Mouse (Mus musculus): ENCODE results near the gene Bcar3. TPM values are rescaled to one million over a fixed set of nuclear protein-coding genes. Genes with fewer than 3 reads are reported as not detected.

The Bcar3 gene
- polyA plus RNA-seq, 1 experiment from 2014 or later: 4.5 TPM

GRCm38 (mm10) chr3:122304560-122304959 is 10.6 kb downstream of the Bcar3 start:
- Histone ChIP-seq H3K4me1 (ENCODE audit: control insufficient read depth, insufficient read depth, low read length) (no peaks in the 10 kb centered on the region; the same call in 1 of the 2 replicates), H3K9me3 (replicated peaks; ENCODE audit: control insufficient read depth, low read length) (no peaks in the 10 kb centered on the region), H3K4me2 (ENCODE audit: low read depth, low read length) (no peak overlapping the region), H3K27me3 (ENCODE audit: control insufficient read depth, insufficient read depth, low read length) (peaks cover 4% of the 10 kb centered on the region; the same call in 1 of the 2 replicates), H3K4me3 (ENCODE audit: low read length) (no peak overlapping the region), H3K36me3 (ENCODE audit: control insufficient read depth, insufficient read depth) (no peaks in the 10 kb centered on the region), H3K9ac (ENCODE audit: low read length) (no peak overlapping the region), H3K27ac (ENCODE audit: low read length) (no peak overlapping the region)
- no peak for ATAC-seq (replicated peaks; ENCODE audit: extremely low read depth, insufficient read depth, low FRiP score)
- WGBS: 77% methylated on average over 4 of the region's 4 CpGs

DNA sequence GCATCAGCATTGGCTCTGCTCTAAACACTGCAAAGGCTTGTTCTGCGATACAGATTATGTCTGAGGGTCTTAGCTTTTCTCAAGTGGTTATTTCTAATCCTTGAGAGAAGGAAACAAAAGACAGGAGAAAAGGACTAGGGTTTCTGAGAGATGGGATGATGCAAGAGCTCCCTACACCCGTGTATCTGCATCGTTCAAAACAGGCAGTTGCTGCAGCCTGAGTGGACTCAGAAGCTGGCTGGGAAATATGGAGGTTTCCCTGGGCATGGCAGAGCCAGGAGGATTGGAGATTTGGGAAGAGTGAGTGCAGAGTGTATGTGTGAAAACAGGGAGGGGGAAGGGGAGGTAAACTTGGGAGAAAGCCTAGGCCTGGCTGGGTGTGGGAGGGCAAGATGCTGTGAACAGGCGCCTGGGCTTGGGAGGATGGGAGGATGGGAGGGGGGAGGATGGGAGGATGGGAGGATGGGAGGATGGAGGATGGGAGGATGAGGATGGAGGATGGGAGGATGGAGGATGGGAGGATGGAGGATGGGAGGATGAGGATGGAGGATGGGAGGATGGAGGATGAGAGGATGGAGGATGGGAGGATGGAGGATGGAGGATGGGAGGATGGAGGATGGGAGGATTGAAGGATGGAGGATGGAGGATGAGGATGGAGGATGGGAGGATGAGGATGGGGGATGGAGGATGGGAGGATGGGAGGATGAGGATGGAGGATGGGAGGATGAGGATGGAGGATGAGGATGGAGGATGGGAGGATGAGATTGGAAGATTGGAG is 14.1 kb downstream of the Bcar3 start:
- Histone ChIP-seq H3K4me3 (ENCODE audit: low read length) (no peak overlapping the region), H3K9ac (ENCODE audit: low read length) (no peak overlapping the region), H3K4me2 (ENCODE audit: low read depth, low read length) (no peak overlapping the region), H3K4me1 (ENCODE audit: control insufficient read depth, insufficient read depth, low read length) (no peaks in the 10 kb centered on the region), H3K9me3 (replicated peaks; ENCODE audit: control insufficient read depth, low read length) (no peaks in the 10 kb centered on the region), H3K36me3 (ENCODE audit: control insufficient read depth, insufficient read depth) (no peaks in the 10 kb centered on the region), H3K27ac (ENCODE audit: low read length) (no peak overlapping the region), H3K27me3 (ENCODE audit: control insufficient read depth, insufficient read depth, low read length) (peaks cover 13% of the 10 kb centered on the region)
- 54% methylated on average over 4 of the region's 4 CpGs for WGBS
- no peak for ATAC-seq (replicated peaks; ENCODE audit: extremely low read depth, insufficient read depth, low FRiP score)

DNA sequence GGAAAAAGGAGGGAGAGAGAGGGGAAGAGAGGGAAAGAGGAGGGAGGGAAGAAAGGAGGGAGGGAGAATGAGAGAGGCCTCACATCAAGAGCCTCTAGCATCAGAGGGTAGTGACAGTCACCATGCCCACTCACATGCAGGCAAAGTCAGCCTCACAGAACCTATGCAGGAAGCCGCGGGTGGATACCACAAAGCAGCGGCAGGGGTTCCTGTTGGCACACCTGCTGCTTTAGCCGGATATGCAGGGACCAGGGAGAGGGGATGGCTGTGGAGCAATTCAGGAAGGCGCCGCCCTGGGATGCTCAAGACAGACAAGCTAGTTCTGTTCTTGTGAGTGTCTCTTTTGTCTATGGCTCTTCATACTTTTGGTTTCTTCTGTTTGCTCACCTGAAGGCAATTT is 15.0 kb downstream of the Bcar3 start:
- Histone ChIP-seq H3K9ac (ENCODE audit: low read length) (no peak overlapping the region), H3K36me3 (ENCODE audit: control insufficient read depth, insufficient read depth) (no peaks in the 10 kb centered on the region), H3K4me2 (ENCODE audit: low read depth, low read length) (no peak overlapping the region), H3K9me3 (replicated peaks; ENCODE audit: control insufficient read depth, low read length) (no peaks in the 10 kb centered on the region), H3K27me3 (ENCODE audit: control insufficient read depth, insufficient read depth, low read length) (peaks cover 13% of the 10 kb centered on the region), H3K4me1 (ENCODE audit: control insufficient read depth, insufficient read depth, low read length) (no peaks in the 10 kb centered on the region), H3K27ac (ENCODE audit: low read length) (no peak overlapping the region), H3K4me3 (ENCODE audit: low read length) (no peak overlapping the region)
- ATAC-seq (replicated peaks; ENCODE audit: extremely low read depth, insufficient read depth, low FRiP score): no peak
- 28% methylated on average over 6 of the region's 6 CpGs for whole genome bisulfite sequencing

DNA sequence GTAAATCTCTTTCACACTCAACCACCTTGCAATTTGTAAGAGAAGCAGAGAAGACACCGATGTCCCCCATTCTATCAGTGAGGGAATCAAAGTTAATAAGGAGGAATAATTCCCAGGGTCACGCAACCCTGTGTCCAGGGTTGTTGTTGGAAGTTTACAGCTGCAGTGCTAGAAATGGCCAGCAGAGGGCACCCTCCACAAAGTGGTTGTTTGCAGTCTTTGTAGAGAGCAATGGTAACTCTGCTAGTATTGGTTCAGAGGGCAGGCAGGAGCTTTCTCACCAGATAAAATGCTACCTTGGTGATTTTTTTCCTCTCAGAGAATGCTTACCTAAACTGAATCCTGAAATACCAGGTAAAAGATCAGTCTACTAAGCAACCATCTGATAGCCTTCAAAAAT is 18.1 kb downstream of the Bcar3 start:
- Histone ChIP-seq H3K27ac (ENCODE audit: low read length) (no peak overlapping the region), H3K27me3 (ENCODE audit: control insufficient read depth, insufficient read depth, low read length) (peaks cover 22% of the 10 kb centered on the region), H3K9ac (ENCODE audit: low read length) (no peak overlapping the region), H3K9me3 (replicated peaks; ENCODE audit: control insufficient read depth, low read length) (no peaks in the 10 kb centered on the region), H3K4me2 (ENCODE audit: low read depth, low read length) (no peak overlapping the region), H3K4me3 (ENCODE audit: low read length) (no peak overlapping the region), H3K4me1 (ENCODE audit: control insufficient read depth, insufficient read depth, low read length) (0 out of 2 replicates have a peak, but pooled peaks cover 2% of the 10 kb centered on the region), H3K36me3 (ENCODE audit: control insufficient read depth, insufficient read depth) (no peaks in the 10 kb centered on the region)
- ATAC-seq (replicated peaks; ENCODE audit: extremely low read depth, insufficient read depth, low FRiP score): no peak
- 21% methylated on average over 2 of the region's 2 CpGs for WGBS

- H3K4me3 ChIP-seq (ENCODE audit: low read length): no peak overlapping the region
- no peaks in the 10 kb centered on the region for H3K9me3 ChIP-seq (replicated peaks; ENCODE audit: control insufficient read depth, low read length)
- WGBS: 60% methylated on average over 10 of the region's 10 CpGs
- no peaks in the 10 kb centered on the region for H3K36me3 ChIP-seq (ENCODE audit: control insufficient read depth, insufficient read depth)
- no peak overlapping the region for H3K4me2 ChIP-seq (ENCODE audit: low read depth, low read length)
- H3K4me1 ChIP-seq (ENCODE audit: control insufficient read depth, insufficient read depth, low read length): 0 out of 2 replicates have a peak, but pooled peaks cover 2% of the 10 kb centered on the region
- ATAC-seq (replicated peaks; ENCODE audit: extremely low read depth, insufficient read depth, low FRiP score): no peak
- H3K27me3 ChIP-seq (ENCODE audit: control insufficient read depth, insufficient read depth, low read length): peaks cover 29% of the 10 kb centered on the region
- H3K27ac ChIP-seq (ENCODE audit: low read length): no peak overlapping the region
- H3K9ac ChIP-seq (ENCODE audit: low read length): no peak overlapping the region
These were observed 19.1 kb downstream of the Bcar3 start for GRCm38 (mm10) chr3:122312936-122313629.

- Histone ChIP-seq H3K4me2 (ENCODE audit: low read depth, low read length) (no peak overlapping the region), H3K9me3 (replicated peaks; ENCODE audit: control insufficient read depth, low read length) (no peaks in the 10 kb centered on the region), H3K4me1 (ENCODE audit: control insufficient read depth, insufficient read depth, low read length) (0 out of 2 replicates have a peak, but pooled peaks cover 2% of the 10 kb centered on the region), H3K27me3 (ENCODE audit: control insufficient read depth, insufficient read depth, low read length) (peaks cover 36% of the 10 kb centered on the region), H3K4me3 (ENCODE audit: low read length) (no peak overlapping the region), H3K27ac (ENCODE audit: low read length) (no peak overlapping the region), H3K36me3 (ENCODE audit: control insufficient read depth, insufficient read depth) (no peaks in the 10 kb centered on the region), H3K9ac (ENCODE audit: low read length) (no peak overlapping the region)
- 25% methylated on average over 7 of the region's 7 CpGs for WGBS
- ATAC-seq (replicated peaks; ENCODE audit: extremely low read depth, insufficient read depth, low FRiP score): peak; percentile 45
These were observed 20.0 kb downstream of the Bcar3 start for GRCm38 (mm10) chr3:122313936-122314335.

GRCm38 (mm10) chr3:122316621-122317020 is 22.7 kb downstream of the Bcar3 start:
- 14% methylated on average over 11 of the region's 11 CpGs for WGBS
- no peaks in the 10 kb centered on the region for H3K36me3 ChIP-seq (ENCODE audit: control insufficient read depth, insufficient read depth)
- peak; percentile 11; the same call in 1 of the 2 replicates for ATAC-seq (replicated peaks; ENCODE audit: extremely low read depth, insufficient read depth, low FRiP score)
- H3K9ac ChIP-seq (ENCODE audit: low read length): no peak overlapping the region
- peak overlapping the region; percentile 26; the same call in 1 of the 2 replicates for H3K4me3 ChIP-seq (ENCODE audit: low read length)
- peak overlapping the region; percentile 45 for H3K4me2 ChIP-seq (ENCODE audit: low read depth, low read length)
- H3K27me3 ChIP-seq (ENCODE audit: control insufficient read depth, insufficient read depth, low read length): peaks cover 42% of the 10 kb centered on the region
- H3K9me3 ChIP-seq (replicated peaks; ENCODE audit: control insufficient read depth, low read length): no peaks in the 10 kb centered on the region
- H3K27ac ChIP-seq (ENCODE audit: low read length): no peak overlapping the region
- 0 out of 2 replicates have a peak, but pooled peaks cover 2% of the 10 kb centered on the region for H3K4me1 ChIP-seq (ENCODE audit: control insufficient read depth, insufficient read depth, low read length)

DNA sequence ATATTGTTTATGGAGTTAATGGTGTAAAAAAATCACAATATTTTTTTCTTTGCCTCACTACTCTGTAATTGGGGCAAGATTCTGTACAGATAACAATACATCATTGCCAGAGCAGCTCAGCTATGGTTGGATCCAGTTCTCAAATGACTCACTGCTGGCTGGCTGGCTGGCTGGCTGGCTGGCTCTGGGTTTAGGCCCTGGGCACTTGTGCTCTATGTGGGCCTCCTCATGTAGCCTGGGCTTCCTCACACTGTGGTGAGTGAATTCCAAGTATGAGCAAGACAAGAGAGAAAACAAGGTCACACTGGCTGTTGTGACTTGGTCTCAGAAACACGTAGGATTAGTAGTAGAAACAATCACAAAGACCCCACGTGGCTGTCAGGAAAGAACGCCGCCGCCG is 23.4 kb downstream of the Bcar3 start:
- H3K4me2 ChIP-seq (ENCODE audit: low read depth, low read length): no peak overlapping the region
- H3K4me1 ChIP-seq (ENCODE audit: control insufficient read depth, insufficient read depth, low read length): 0 out of 2 replicates have a peak, but pooled peaks cover 2% of the 10 kb centered on the region
- H3K27me3 ChIP-seq (ENCODE audit: control insufficient read depth, insufficient read depth, low read length): peaks cover 45% of the 10 kb centered on the region
- H3K36me3 ChIP-seq (ENCODE audit: control insufficient read depth, insufficient read depth): no peaks in the 10 kb centered on the region
- no peak overlapping the region for H3K4me3 ChIP-seq (ENCODE audit: low read length)
- no peak for ATAC-seq (replicated peaks; ENCODE audit: extremely low read depth, insufficient read depth, low FRiP score)
- no peaks in the 10 kb centered on the region for H3K9me3 ChIP-seq (replicated peaks; ENCODE audit: control insufficient read depth, low read length)
- H3K9ac ChIP-seq (ENCODE audit: low read length): no peak overlapping the region
- 88% methylated on average over 6 of the region's 6 CpGs for WGBS
- no peak overlapping the region for H3K27ac ChIP-seq (ENCODE audit: low read length)

DNA sequence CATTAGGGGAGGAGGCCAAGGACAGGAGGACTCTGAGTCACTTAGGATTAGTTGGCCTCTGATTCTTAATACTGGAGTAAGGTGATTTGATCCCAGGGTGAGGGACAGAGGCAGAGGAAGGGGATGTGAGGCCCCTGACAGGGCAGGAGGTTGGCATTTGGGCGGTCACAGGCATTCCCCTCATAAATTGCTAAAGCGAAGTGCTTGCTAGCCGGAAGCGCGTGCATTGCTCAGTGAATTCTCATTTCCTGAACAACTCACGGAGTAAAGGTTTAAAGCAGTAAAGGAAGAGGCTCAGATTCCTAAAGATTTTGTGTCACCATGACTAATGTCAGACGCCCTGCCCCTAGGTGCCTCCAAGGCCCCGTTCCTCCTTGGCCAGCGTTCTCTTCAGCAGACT is 28.3 kb downstream of the Bcar3 start:
- WGBS: 58% methylated on average over 9 of the region's 9 CpGs
- no peak overlapping the region for H3K27ac ChIP-seq (ENCODE audit: low read length)
- peaks cover 51% of the 10 kb centered on the region for H3K27me3 ChIP-seq (ENCODE audit: control insufficient read depth, insufficient read depth, low read length)
- no peaks in the 10 kb centered on the region for H3K4me1 ChIP-seq (ENCODE audit: control insufficient read depth, insufficient read depth, low read length)
- H3K9me3 ChIP-seq (replicated peaks; ENCODE audit: control insufficient read depth, low read length): no peaks in the 10 kb centered on the region
- H3K4me2 ChIP-seq (ENCODE audit: low read depth, low read length): no peak overlapping the region
- H3K36me3 ChIP-seq (ENCODE audit: control insufficient read depth, insufficient read depth): no peaks in the 10 kb centered on the region
- H3K9ac ChIP-seq (ENCODE audit: low read length): no peak overlapping the region
- H3K4me3 ChIP-seq (ENCODE audit: low read length): no peak overlapping the region
- no peak for ATAC-seq (replicated peaks; ENCODE audit: extremely low read depth, insufficient read depth, low FRiP score)

Data from heart, embryonic 16.5 days (tissue).